Mouse (Mus musculus) CD4-positive naive resting alpha-beta T cell, adult 76 days (primary cell): ENCODE measurements around the gene Gm3317. TPM values are rescaled to one million over a fixed set of nuclear protein-coding genes. Genes with fewer than 3 reads are reported as not detected.

Source experiments
- total RNA-seq: library from RNA; stranded (reverse); gene quantifications from one replicate; pipeline ENCODE4 v1.2.4, GENCODE M21; 2023

Gene Gm3317
- not detected for total RNA-seq

GRCm38 (mm10) chr14:5164235-5164634 lies at the start of gene Gm3317:
Gene Gm3317, plus strand, starts transcription at chr14:5164535.

GRCm38 (mm10) chr14:5131219-5131618 lies 33.1 kb upstream of the Gm3317 start, which contains the start of gene Gm8279:
Gene Gm8279, plus strand, starts transcription at chr14:5131519.

DNA sequence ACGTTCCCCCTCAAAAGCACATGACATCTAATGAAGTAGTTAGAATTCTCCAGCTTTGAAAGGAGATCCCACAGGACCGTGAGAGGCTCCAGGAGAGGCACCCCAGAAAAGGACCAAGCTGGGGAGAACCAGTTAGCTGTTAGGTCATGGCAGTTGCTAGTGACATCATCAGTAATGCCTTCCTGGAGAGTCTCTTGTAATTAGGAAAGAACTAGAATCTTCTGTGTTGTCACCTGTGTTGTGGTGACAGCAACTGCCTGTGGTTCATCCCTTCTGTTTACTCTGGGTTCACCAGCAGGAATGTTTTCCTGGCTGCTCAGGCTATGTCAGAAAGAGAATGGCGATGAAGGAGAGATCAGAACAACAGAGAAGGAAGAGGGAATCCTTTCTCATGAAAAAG lies 21.2 kb downstream of the Gm3317 start, which contains the start of gene Gm8271:
Gm8271 (plus strand) TSS at position 301 of the 400 bp plus-strand sequence.

Other genes with a start within 250 kb of the Gm3317 start
- gene Gm8297, start 180.6 kb upstream of the Gm3317 start, total RNA-seq = not detected
- not detected for gene Gm3298, start 148.6 kb upstream of the Gm3317 start, total RNA-seq
- not detected for gene 4930555G01Rik, start 113.9 kb upstream of the Gm3317 start, total RNA-seq
- gene Gm8281, start 93.5 kb upstream of the Gm3317 start, total RNA-seq = not detected
- gene Gm8279, start 33.0 kb upstream of the Gm3317 start, total RNA-seq = not detected
- not detected for gene Gm8271, start 21.3 kb downstream of the Gm3317 start, total RNA-seq
- not detected for gene Gm3526, start 96.0 kb downstream of the Gm3317 start, total RNA-seq
- gene Gm3542, start 170.4 kb downstream of the Gm3317 start, total RNA-seq = not detected
- gene Gm3500, start 224.5 kb downstream of the Gm3317 start, total RNA-seq = not detected